Mouse (Mus musculus) yolk sac, embryonic 10.5 days (tissue): ENCODE measurements at regions not wholly inside any gene's neighbourhood (a gene's known extent, or its start where the extent isn't known, plus 50 kb on each side); places are given as distances from the start of the nearest gene placed in this dataset.

ENCODE experiments used
- DNase-seq: peaks from one replicate; pipeline ENCODE4 v3.0.0-alpha.2; 2017; ENCODE audit warnings: low spot score

GRCm38 (mm10) chr3:33305756-33306155, 162.7 kb upstream of the Pex5l start:
- no peak for DNase-seq

- DNase-seq, result no peak
Observed at GRCm38 (mm10) chr3:33262797-33263196, 119.8 kb upstream of the Pex5l start.

GRCm38 (mm10) chr3:33219271-33220065, 76.4 kb upstream of the Pex5l start:
- DNase-seq, result peak; percentile 4

GRCm38 (mm10) chr3:33218291-33218690, 75.2 kb upstream of the Pex5l start:
- no peak for DNase-seq

GRCm38 (mm10) chr3:33217360-33218034, 74.5 kb upstream of the Pex5l start:
- no peak for DNase-seq

- DNase-seq, result no peak
Observed at GRCm38 (mm10) chr3:33211224-33211817, 68.3 kb upstream of the Pex5l start.
